Mouse (Mus musculus): ENCODE measurements around the gene BB287469. TPM values are rescaled to one million over a fixed set of nuclear protein-coding genes. Genes with fewer than 3 reads are reported as not detected.
"Not testable (repeated sequence)": the region's sequence is repeated elsewhere in the genome, so short reads cannot be mapped to it uniquely, and the experiment has no call there.

The BB287469 gene
- polyA plus RNA-seq, 1 experiment from 2014 or later, result not detected

- DNase-seq (ENCODE audit: low spot score); H3K4me1 ChIP-seq (ENCODE audit: control insufficient read depth, insufficient read depth, low read length); H3K4me2 ChIP-seq (ENCODE audit: low read depth, severe bottlenecking); H3K27ac ChIP-seq (replicated peaks; ENCODE audit: low read depth, low read length); H3K4me3 ChIP-seq (ENCODE audit: low read depth, low read length); H3K36me3 ChIP-seq (ENCODE audit: control insufficient read depth, insufficient read depth, low read length); ATAC-seq (ENCODE audit: insufficient number of reproducible peaks, low FRiP score, low TSS enrichment, low read depth); H3K9ac ChIP-seq (ENCODE audit: low read length); H3K9me3 ChIP-seq (ENCODE audit: control insufficient read depth, low read length); H3K27me3 ChIP-seq (ENCODE audit: control insufficient read depth, insufficient read depth, low read length): not testable (repeated sequence)
- 93% methylated on average over 8 of the region's 11 CpGs for WGBS
Measured at GRCm38 (mm10) chr12:87863638-87864037, 47.3 kb downstream of the BB287469 start.

DNA sequence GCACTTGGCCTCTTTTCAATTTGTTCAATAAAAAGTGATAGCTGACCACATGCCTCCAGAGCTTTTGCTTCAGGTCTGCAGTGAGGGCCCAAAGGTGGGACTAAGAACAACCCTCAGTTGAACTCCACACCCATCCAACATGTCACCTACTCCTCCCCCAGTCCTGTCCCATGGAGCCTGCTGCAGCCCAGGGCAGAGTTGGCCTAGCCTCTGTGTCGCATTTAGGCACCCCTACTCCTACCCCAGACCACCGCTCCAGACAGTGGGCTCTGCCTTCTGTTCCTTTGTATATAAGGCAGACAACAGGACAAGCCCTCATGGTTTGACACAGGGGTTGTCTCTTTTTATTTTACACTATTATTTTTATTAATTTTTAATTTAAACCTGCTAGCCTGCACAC lies 47.7 kb downstream of the BB287469 start:
- 81% methylated on average over 2 of the region's 2 CpGs for WGBS
- H3K4me2 ChIP-seq (ENCODE audit: low read depth, severe bottlenecking); H3K4me3 ChIP-seq (ENCODE audit: low read depth, low read length); H3K9me3 ChIP-seq (ENCODE audit: control insufficient read depth, low read length); DNase-seq (ENCODE audit: low spot score); H3K36me3 ChIP-seq (ENCODE audit: control insufficient read depth, insufficient read depth, low read length); H3K4me1 ChIP-seq (ENCODE audit: control insufficient read depth, insufficient read depth, low read length); H3K27ac ChIP-seq (replicated peaks; ENCODE audit: low read depth, low read length); H3K9ac ChIP-seq (ENCODE audit: low read length); ATAC-seq (ENCODE audit: insufficient number of reproducible peaks, low FRiP score, low TSS enrichment, low read depth); H3K27me3 ChIP-seq (ENCODE audit: control insufficient read depth, insufficient read depth, low read length): not testable (repeated sequence)

Other genes starting within 250 kb of the BB287469 start
- gene Oog1, start 213.9 kb upstream of the BB287469 start, polyA plus RNA-seq (2014; fragmentation: Nextera tagmentation; extraction: Ambion mirVana), result not detected in 2 replicates
- not detected in 2 replicates for gene Gm4027, start 197.7 kb upstream of the BB287469 start, polyA plus RNA-seq (2014; fragmentation: Nextera tagmentation; extraction: Ambion mirVana)
- not detected in 2 replicates for gene Gm16381, start 172.0 kb upstream of the BB287469 start, polyA plus RNA-seq (2014; fragmentation: Nextera tagmentation; extraction: Ambion mirVana)
- not detected in 2 replicates for gene Gm21319, start 40.8 kb upstream of the BB287469 start, polyA plus RNA-seq (2014; fragmentation: Nextera tagmentation; extraction: Ambion mirVana)
- gene Gm21936, start 21.1 kb upstream of the BB287469 start, polyA plus RNA-seq (2014; fragmentation: Nextera tagmentation; extraction: Ambion mirVana), result not detected in 2 replicates
- not detected in 2 replicates for gene Gm2001, start 25.8 kb downstream of the BB287469 start, polyA plus RNA-seq (2014; fragmentation: Nextera tagmentation; extraction: Ambion mirVana)
- not detected in 2 replicates for gene Gm2016, start 57.5 kb downstream of the BB287469 start, polyA plus RNA-seq (2014; fragmentation: Nextera tagmentation; extraction: Ambion mirVana)
- not detected in 2 replicates for gene Gm2022, start 78.8 kb downstream of the BB287469 start, polyA plus RNA-seq (2014; fragmentation: Nextera tagmentation; extraction: Ambion mirVana)
- gene Gm2035, start 103.3 kb downstream of the BB287469 start, polyA plus RNA-seq (2014; fragmentation: Nextera tagmentation; extraction: Ambion mirVana), result not detected in 2 replicates
- not detected in 2 replicates for gene Gm2042, start 137.5 kb downstream of the BB287469 start, polyA plus RNA-seq (2014; fragmentation: Nextera tagmentation; extraction: Ambion mirVana)
- gene Gm2075, start 195.3 kb downstream of the BB287469 start, polyA plus RNA-seq (2014; fragmentation: Nextera tagmentation; extraction: Ambion mirVana), result not detected in 2 replicates
- gene Gm6803, start 202.2 kb downstream of the BB287469 start, polyA plus RNA-seq (2014; fragmentation: Nextera tagmentation; extraction: Ambion mirVana), result not detected in 2 replicates
- not detected in 2 replicates for gene Gm2056, start 210.4 kb downstream of the BB287469 start, polyA plus RNA-seq (2014; fragmentation: Nextera tagmentation; extraction: Ambion mirVana)

Data from limb, embryonic 11.5 days (tissue).